ENCODE assay signal across 16 mouse cellular contexts in genomic region chr10:79880721-79881120, GRCm38 (mm10). TPM values are rescaled to one million over a fixed set of nuclear protein-coding genes. Genes with fewer than 3 reads are reported as not detected.
DNase-seq lines count a peak whose midpoint lies in the region; ATAC-seq lines count a peak whose summit lies in the region.
"Had no signal": no experiment of that assay in that cellular context is flagged by ENCODE, and none has a peak within 500 bp of the region (broad histone marks: within the 10 kb centered on the region; RNA-seq: fewer than 3 reads in every experiment).

No protein-coding gene starts in this region.

- no peak overlapping the region for H3K4me3 ChIP-seq in heart, embryonic 13.5 days
- H3K4me3 ChIP-seq in liver, embryonic 12.5 days: peak overlapping the region; percentile 38
- H3K4me3 ChIP-seq: heart, embryonic 12.5 days; hindbrain, embryonic 15.5 days had no signal

- WGBS in heart, embryonic 13.5 days: 19% methylated on average over 9 of the region's 9 CpGs
- 12% methylated on average over 9 of the region's 9 CpGs for WGBS in liver, embryonic 12.5 days (ENCODE audit: insufficient replicate concordance)

- intact Hi-C loops in heart, postnatal 25 days (cut with DNase I): no loop called here

- H3K9ac ChIP-seq in heart, embryonic 13.5 days: 0 out of 2 replicates have a peak overlapping the region, but pooled peaks have one; percentile 11
- H3K9ac ChIP-seq in liver, embryonic 12.5 days: no peak overlapping the region
- H3K9ac ChIP-seq: heart, embryonic 12.5 days; hindbrain, embryonic 15.5 days had no signal

- peaks cover 44% of the 10 kb centered on the region for H3K4me1 ChIP-seq in heart, embryonic 13.5 days
- H3K4me1 ChIP-seq in liver, embryonic 12.5 days: peaks cover 68% of the 10 kb centered on the region

- H3K4me2 ChIP-seq in heart, embryonic 13.5 days: no peak overlapping the region
- peak overlapping the region; percentile 68 for H3K4me2 ChIP-seq in liver, embryonic 12.5 days
- H3K4me2 ChIP-seq: heart, embryonic 12.5 days; hindbrain, embryonic 15.5 days had no signal

- no peak for ATAC-seq in heart, embryonic 13.5 days (ENCODE audit: extremely low read depth, insufficient number of reproducible peaks, low FRiP score, low TSS enrichment)
- 0 out of 2 replicates have a peak, but pooled peaks have one; percentile 28 for ATAC-seq in liver, embryonic 12.5 days
- ATAC-seq: activated CD4-positive, CD25-positive, alpha-beta regulatory T cell, adult 4 months had no signal

- no peaks in the 10 kb centered on the region for H3K36me3 ChIP-seq in heart, embryonic 13.5 days
- H3K36me3 ChIP-seq in liver, embryonic 12.5 days: no peaks in the 10 kb centered on the region
- H3K36me3 ChIP-seq: heart, embryonic 12.5 days; hindbrain, embryonic 15.5 days had no signal

- peaks cover 40% of the 10 kb centered on the region for H3K27me3 ChIP-seq in heart, embryonic 13.5 days (replicated peaks)
- peaks cover 22% of the 10 kb centered on the region for H3K27me3 ChIP-seq in liver, embryonic 12.5 days (replicated peaks)

- H3K27ac ChIP-seq in heart, embryonic 13.5 days (replicated peaks): no peak overlapping the region
- peak overlapping the region; percentile 45; the same call in 1 of the 2 replicates for H3K27ac ChIP-seq in liver, embryonic 12.5 days
- H3K27ac ChIP-seq: hindbrain, embryonic 15.5 days had no signal

- no peak for DNase-seq in heart, postnatal 25 days (ENCODE audit: low spot score)
- DNase-seq in 416B (ENCODE audit: low read depth): peak; percentile 78
- DNase-seq in brain, adult 2 months (ENCODE audit: low read depth, low spot score): peak; percentile 34
- no peak for DNase-seq in spleen, postnatal 4 days (ENCODE audit: low spot score in 2 of 2)
- no peak for DNase-seq in thymus, postnatal 25 days
- DNase-seq in retina, postnatal 1 day: no peak
- DNase-seq: layer of hippocampus, adult 9-11 months had no signal

- no peaks in the 10 kb centered on the region for H3K9me3 ChIP-seq in heart, embryonic 13.5 days
- no peaks in the 10 kb centered on the region for H3K9me3 ChIP-seq in liver, embryonic 12.5 days (replicated peaks)
- H3K9me3 ChIP-seq: heart, embryonic 12.5 days; hindbrain, embryonic 15.5 days had no signal

RNA-seq across cellular contexts. Expression of gene Elane, which starts 5.3 kb away (rescaled TPM):
- polyA plus RNA-seq in heart, embryonic 13.5 days (2015; fragmentation: Nextera tagmentation; extraction: Ambion mirVana): 0.25 and 0.96 TPM in 2 replicates
- not detected for total RNA-seq in heart, postnatal 25 days (2021)
- polyA plus RNA-seq in liver, embryonic 12.5 days (2016; fragmentation: Nextera tagmentation; extraction: Ambion mirVana): 12.1 and 15.4 TPM in 2 replicates
- total RNA-seq: monocyte, adult 5-6 weeks had no signal
- polyA plus RNA-seq: activated CD4-positive, CD25-positive, alpha-beta regulatory T cell, adult 4 months; forebrain, embryonic 11.5 days; hindbrain, embryonic 15.5 days; urinary bladder, adult 2 months had no signal

RNA-seq across cellular contexts. Expression of gene Plppr3, which starts 6.3 kb away (rescaled TPM):
- polyA plus RNA-seq in heart, embryonic 13.5 days (2015; fragmentation: Nextera tagmentation; extraction: Ambion mirVana): 15.8 and 16.4 TPM in 2 replicates
- not detected for total RNA-seq in heart, postnatal 25 days (2021)
- 8.2 and 10.0 TPM in 2 replicates for polyA plus RNA-seq in liver, embryonic 12.5 days (2016; fragmentation: Nextera tagmentation; extraction: Ambion mirVana)

RNA-seq across cellular contexts. Expression of gene Prtn3, which starts 6.4 kb away (rescaled TPM):
- 2.5 and 2.6 TPM in 2 replicates for polyA plus RNA-seq in heart, embryonic 13.5 days (2015; fragmentation: Nextera tagmentation; extraction: Ambion mirVana)
- total RNA-seq in heart, postnatal 25 days (2021): under 1 TPM in 1 of 2 experiments, not detected in 1; 0.44 TPM
- polyA plus RNA-seq in liver, embryonic 12.5 days (2016; fragmentation: Nextera tagmentation; extraction: Ambion mirVana): 38.4 and 38.6 TPM in 2 replicates
- total RNA-seq: monocyte, adult 5-6 weeks had no signal
- polyA plus RNA-seq: activated CD4-positive, CD25-positive, alpha-beta regulatory T cell, adult 4 months had no signal

RNA-seq across cellular contexts. Expression of gene Cfd, which starts 9.9 kb away (rescaled TPM):
- not detected in 2 replicates for polyA plus RNA-seq in heart, embryonic 13.5 days (2015; fragmentation: Nextera tagmentation; extraction: Ambion mirVana)
- total RNA-seq in heart, postnatal 25 days (2021): 10 to 100 TPM; 11.1 to 61.8 TPM
- not detected in 2 replicates for polyA plus RNA-seq in liver, embryonic 12.5 days (2016; fragmentation: Nextera tagmentation; extraction: Ambion mirVana)
- total RNA-seq: common myeloid progenitor, adult 5-6 weeks; monocyte, adult 5-6 weeks had no signal
- polyA plus RNA-seq: activated CD4-positive, CD25-positive, alpha-beta regulatory T cell, adult 4 months; forebrain, embryonic 11.5 days; heart, embryonic 12.5 days; hindbrain, embryonic 15.5 days had no signal

RNA-seq across cellular contexts. Expression of gene Ptbp1, which starts 26.5 kb away (rescaled TPM):
- 122 and 141 TPM in 2 replicates for polyA plus RNA-seq in heart, embryonic 13.5 days (2015; fragmentation: Nextera tagmentation; extraction: Ambion mirVana)
- total RNA-seq in heart, postnatal 25 days (2021): 10 to 100 TPM; 54.6 to 59.3 TPM
- 207 and 211 TPM in 2 replicates for polyA plus RNA-seq in liver, embryonic 12.5 days (2016; fragmentation: Nextera tagmentation; extraction: Ambion mirVana)

Comparison
In these comparisons a context has a peak if more than half of its experiments do, and no peak if none do; other contexts are left out.
1. DNase-seq: peak in 416B (single experiment) and brain, adult 2 months (single experiment); none in heart, postnatal 25 days (single experiment), spleen, postnatal 4 days (0 of 2), thymus, postnatal 25 days (single experiment) and retina, postnatal 1 day (single experiment).
2. RNA of gene Prtn3, which starts 6.4 kb away (polyA plus RNA-seq): 38.4 to 38.6 TPM in liver, embryonic 12.5 days; 2.5 to 2.6 TPM in heart, embryonic 13.5 days; every median in the first group is over 10 times any median in the second.